Mouse (Mus musculus): ENCODE measurements around the gene Sgpp2. TPM values are rescaled to one million over a fixed set of nuclear protein-coding genes. Genes with fewer than 3 reads are reported as not detected.

Sgpp2 gene
- polyA plus RNA-seq, 1 experiment from 2014 or later, result 0.11 TPM

GRCm38 (mm10) chr1:78451070-78451854, 141.1 kb downstream of the Sgpp2 start:
- H3K9ac ChIP-seq, result no peak overlapping the region
- 81% methylated on average over 12 of the region's 12 CpGs for WGBS
- H3K9me3 ChIP-seq, result no peaks in the 10 kb centered on the region
- no peaks in the 10 kb centered on the region for H3K27me3 ChIP-seq (replicated peaks)
- H3K4me1 ChIP-seq, result 0 out of 2 replicates have a peak, but pooled peaks cover 6% of the 10 kb centered on the region
- no peak overlapping the region for H3K27ac ChIP-seq (replicated peaks)
- H3K36me3 ChIP-seq, result peaks cover 78% of the 10 kb centered on the region
- no peak overlapping the region for H3K4me3 ChIP-seq
- no peak overlapping the region for H3K4me2 ChIP-seq
- no peak for ATAC-seq (ENCODE audit: extremely low read depth, insufficient number of reproducible peaks, low FRiP score, low TSS enrichment)

GRCm38 (mm10) chr1:78452544-78452943, 142.4 kb downstream of the Sgpp2 start:
- H3K27ac ChIP-seq (replicated peaks), result no peak overlapping the region
- H3K9ac ChIP-seq, result no peak overlapping the region
- WGBS, result 85% methylated on average over 6 of the region's 6 CpGs
- H3K9me3 ChIP-seq, result no peaks in the 10 kb centered on the region
- no peak overlapping the region for H3K4me3 ChIP-seq
- no peak for ATAC-seq (ENCODE audit: extremely low read depth, insufficient number of reproducible peaks, low FRiP score, low TSS enrichment)
- H3K27me3 ChIP-seq (replicated peaks), result no peaks in the 10 kb centered on the region
- 0 out of 2 replicates have a peak, but pooled peaks cover 6% of the 10 kb centered on the region for H3K4me1 ChIP-seq
- no peak overlapping the region for H3K4me2 ChIP-seq
- H3K36me3 ChIP-seq, result peaks cover 81% of the 10 kb centered on the region

GRCm38 (mm10) chr1:78453886-78454285, 143.7 kb downstream of the Sgpp2 start:
- Histone ChIP-seq H3K9me3 (no peaks in the 10 kb centered on the region), H3K36me3 (peaks cover 83% of the 10 kb centered on the region), H3K27me3 (replicated peaks) (no peaks in the 10 kb centered on the region), H3K4me1 (no peaks in the 10 kb centered on the region), H3K27ac (replicated peaks) (no peak overlapping the region), H3K4me3 (no peak overlapping the region), H3K4me2 (no peak overlapping the region), H3K9ac (no peak overlapping the region)
- 93% methylated on average over 8 of the region's 8 CpGs for whole genome bisulfite sequencing
- no peak for ATAC-seq (ENCODE audit: extremely low read depth, insufficient number of reproducible peaks, low FRiP score, low TSS enrichment)

- no peak overlapping the region for H3K4me2 ChIP-seq
- H3K36me3 ChIP-seq, result peaks cover 90% of the 10 kb centered on the region
- H3K27me3 ChIP-seq (replicated peaks), result no peaks in the 10 kb centered on the region
- no peak for ATAC-seq (ENCODE audit: extremely low read depth, insufficient number of reproducible peaks, low FRiP score, low TSS enrichment)
- no peak overlapping the region for H3K27ac ChIP-seq (replicated peaks)
- no peak overlapping the region for H3K9ac ChIP-seq
- no peak overlapping the region for H3K4me3 ChIP-seq
- WGBS, result 36% methylated on average over 7 of the region's 7 CpGs
- H3K4me1 ChIP-seq, result no peaks in the 10 kb centered on the region
- H3K9me3 ChIP-seq, result no peaks in the 10 kb centered on the region
Observed at GRCm38 (mm10) chr1:78454659-78455058, 144.5 kb downstream of the Sgpp2 start.

Other genes with a start within 250 kb of the Sgpp2 start
- gene Pax3, start 113.2 kb upstream of the Sgpp2 start, polyA plus RNA-seq (2015; fragmentation: Nextera tagmentation; extraction: Ambion mirVana), result 0.09 TPM in 1 of 2 replicates, not detected in the other
- 96.3 and 99.3 TPM in 2 replicates for gene Farsb, start 178.6 kb downstream of the Sgpp2 start, polyA plus RNA-seq (2015; fragmentation: Nextera tagmentation; extraction: Ambion mirVana)
- not detected in 2 replicates for gene Mogat1, start 200.6 kb downstream of the Sgpp2 start, polyA plus RNA-seq (2015; fragmentation: Nextera tagmentation; extraction: Ambion mirVana)
- 0.07 TPM in 1 of 2 replicates, not detected in the other for gene BC035947, start 201.8 kb downstream of the Sgpp2 start, polyA plus RNA-seq (2015; fragmentation: Nextera tagmentation; extraction: Ambion mirVana)